Mouse (Mus musculus): ENCODE data around the gene Ttll5.

DNA sequence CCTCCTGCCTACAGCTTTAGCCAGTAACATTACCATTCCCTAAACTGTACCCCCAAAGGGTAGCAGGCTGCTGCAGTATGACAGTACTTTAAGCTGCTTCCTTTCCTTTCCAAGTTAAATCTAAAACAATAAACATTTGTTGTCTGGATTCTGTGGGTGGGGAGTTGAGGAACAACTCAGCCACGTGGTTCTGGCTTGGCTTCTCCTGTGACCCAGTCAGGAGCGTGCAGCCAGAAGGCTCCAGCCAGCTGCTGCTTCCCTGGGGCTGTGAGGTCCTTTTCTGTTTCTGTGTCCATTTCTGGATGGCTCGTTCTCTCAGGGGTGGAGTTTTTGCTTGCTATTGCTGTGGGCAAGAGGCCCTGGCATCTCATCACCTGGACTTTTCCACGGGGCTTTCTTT lies 149.6 kb downstream of the Ttll5 start:
- TF ChIP-seq CTCF (IDR thresholded peaks at IDR 0.05; ENCODE audit: extremely low read depth, insufficient read length, insufficient replicate concordance, low read depth, low read length) (no peak), POLR2A (IDR thresholded peaks at IDR 0.05; ENCODE audit: low read depth, low read length) (no peak)

Data from small intestine, adult 2 months (tissue).